Mouse (Mus musculus): Measurements from ENCODE around the gene Pmepa1. TPM values are rescaled to one million over a fixed set of nuclear protein-coding genes. Genes with fewer than 3 reads are reported as not detected.

Gene Pmepa1
- polyA plus RNA-seq, 1 experiment from 2014 or later: 9.0 TPM

- no peak within 1 kb of the TSS for H3K4me2 ChIP-seq
- ATAC-seq (ENCODE audit: insufficient read depth) (no peak), DNase-seq (no peak)
- H3K4me1 ChIP-seq (ENCODE audit: insufficient read depth): no peaks in the 10 kb centered on the region
- H3K36me3 ChIP-seq (ENCODE audit: insufficient read depth): no peaks in the 10 kb centered on the region
- WGBS: 64% methylated on average over 11 of the region's 11 CpGs
- no peaks in the 10 kb centered on the region for H3K27me3 ChIP-seq (ENCODE audit: insufficient read depth, low read length)
- no peak within 1 kb of the TSS for H3K4me3 ChIP-seq (ENCODE audit: low read depth, low read length)
- H3K9ac ChIP-seq: no peak within 1 kb of the TSS
- H3K27ac ChIP-seq (ENCODE audit: low read depth): no peak within 1 kb of the TSS
- no peak for TF ChIP-seq CTCF (IDR thresholded peaks at IDR 0.05; ENCODE audit: low read depth)
- H3K9me3 ChIP-seq (ENCODE audit: low read depth, low read length): no peaks in the 10 kb centered on the region
Observed at GRCm38 (mm10) chr2:173218416-173219141, 57.8 kb downstream of the Pmepa1 start, which contains the start of gene Zbp1. Zbp1 (minus strand) TSS chr2:173218923.

- no peak for DNase-seq
- H3K27ac ChIP-seq (ENCODE audit: low read depth): no peak overlapping the region
- H3K4me2 ChIP-seq: no peak overlapping the region
- H3K4me1 ChIP-seq (ENCODE audit: insufficient read depth): no peaks in the 10 kb centered on the region
- no peak for ATAC-seq (ENCODE audit: insufficient read depth)
- H3K27me3 ChIP-seq (ENCODE audit: insufficient read depth, low read length): no peaks in the 10 kb centered on the region
- H3K4me3 ChIP-seq (ENCODE audit: low read depth, low read length): no peak overlapping the region
- TF ChIP-seq CTCF (IDR thresholded peaks at IDR 0.05; ENCODE audit: low read depth): no peak
- H3K36me3 ChIP-seq (ENCODE audit: insufficient read depth): no peaks in the 10 kb centered on the region
- no peaks in the 10 kb centered on the region for H3K9me3 ChIP-seq (ENCODE audit: low read depth, low read length)
- H3K9ac ChIP-seq: no peak overlapping the region
- 91% methylated on average over 5 of the region's 5 CpGs for WGBS
Observed at GRCm38 (mm10) chr2:173217763-173218258, 58.5 kb downstream of the Pmepa1 start.

GRCm38 (mm10) chr2:173217246-173217645, 59.1 kb downstream of the Pmepa1 start:
- H3K4me3 ChIP-seq (ENCODE audit: low read depth, low read length): no peak overlapping the region
- DNase-seq (no peak), ATAC-seq (ENCODE audit: insufficient read depth) (no peak)
- no peaks in the 10 kb centered on the region for H3K9me3 ChIP-seq (ENCODE audit: low read depth, low read length)
- WGBS: 65% methylated on average over 3 of the region's 3 CpGs
- no peaks in the 10 kb centered on the region for H3K27me3 ChIP-seq (ENCODE audit: insufficient read depth, low read length)
- H3K27ac ChIP-seq (ENCODE audit: low read depth): no peak overlapping the region
- H3K36me3 ChIP-seq (ENCODE audit: insufficient read depth): no peaks in the 10 kb centered on the region
- no peaks in the 10 kb centered on the region for H3K4me1 ChIP-seq (ENCODE audit: insufficient read depth)
- TF ChIP-seq CTCF (IDR thresholded peaks at IDR 0.05; ENCODE audit: low read depth): no peak
- no peak overlapping the region for H3K9ac ChIP-seq
- no peak overlapping the region for H3K4me2 ChIP-seq

GRCm38 (mm10) chr2:173216840-173217239, 59.5 kb downstream of the Pmepa1 start:
- no peaks in the 10 kb centered on the region for H3K36me3 ChIP-seq (ENCODE audit: insufficient read depth)
- WGBS: 76% methylated on average over 7 of the region's 7 CpGs
- no peak overlapping the region for H3K4me3 ChIP-seq (ENCODE audit: low read depth, low read length)
- no peak overlapping the region for H3K4me2 ChIP-seq
- TF ChIP-seq CTCF (IDR thresholded peaks at IDR 0.05; ENCODE audit: low read depth): no peak
- no peaks in the 10 kb centered on the region for H3K27me3 ChIP-seq (ENCODE audit: insufficient read depth, low read length)
- no peak overlapping the region for H3K27ac ChIP-seq (ENCODE audit: low read depth)
- no peaks in the 10 kb centered on the region for H3K9me3 ChIP-seq (ENCODE audit: low read depth, low read length)
- no peak overlapping the region for H3K9ac ChIP-seq
- ATAC-seq (ENCODE audit: insufficient read depth): no peak
- H3K4me1 ChIP-seq (ENCODE audit: insufficient read depth): no peaks in the 10 kb centered on the region
- DNase-seq: no peak

GRCm38 (mm10) chr2:173212227-173212626, 64.1 kb downstream of the Pmepa1 start:
- DNase-seq (no peak), ATAC-seq (ENCODE audit: insufficient read depth) (no peak)
- H3K4me1 ChIP-seq (ENCODE audit: insufficient read depth): no peaks in the 10 kb centered on the region
- no peak overlapping the region for H3K9ac ChIP-seq
- no peaks in the 10 kb centered on the region for H3K9me3 ChIP-seq (ENCODE audit: low read depth, low read length)
- 68% methylated on average over 4 of the region's 4 CpGs for WGBS
- TF ChIP-seq CTCF (IDR thresholded peaks at IDR 0.05; ENCODE audit: low read depth): no peak
- H3K27me3 ChIP-seq (ENCODE audit: insufficient read depth, low read length): no peaks in the 10 kb centered on the region
- H3K36me3 ChIP-seq (ENCODE audit: insufficient read depth): no peaks in the 10 kb centered on the region
- H3K4me3 ChIP-seq (ENCODE audit: low read depth, low read length): no peak overlapping the region
- no peak overlapping the region for H3K4me2 ChIP-seq
- no peak overlapping the region for H3K27ac ChIP-seq (ENCODE audit: low read depth)

GRCm38 (mm10) chr2:173209091-173209815, 67.1 kb downstream of the Pmepa1 start:
- Histone ChIP-seq H3K36me3 (ENCODE audit: insufficient read depth) (no peaks in the 10 kb centered on the region), H3K4me2 (no peak overlapping the region), H3K4me1 (ENCODE audit: insufficient read depth) (no peaks in the 10 kb centered on the region), H3K27ac (ENCODE audit: low read depth) (no peak overlapping the region), H3K27me3 (ENCODE audit: insufficient read depth, low read length) (no peaks in the 10 kb centered on the region), H3K9ac (no peak overlapping the region), H3K9me3 (ENCODE audit: low read depth, low read length) (no peaks in the 10 kb centered on the region), H3K4me3 (ENCODE audit: low read depth, low read length) (no peak overlapping the region)
- DNase-seq (no peak), ATAC-seq (ENCODE audit: insufficient read depth) (no peak)
- 83% methylated on average over 7 of the region's 7 CpGs for WGBS
- TF ChIP-seq CTCF (IDR thresholded peaks at IDR 0.05; ENCODE audit: low read depth): no peak

- 92% methylated on average over 3 of the region's 3 CpGs for WGBS
- DNase-seq: no peak
- no peak for ATAC-seq (ENCODE audit: insufficient read depth)
Observed at GRCm38 (mm10) chr2:173207051-173207450, 69.3 kb downstream of the Pmepa1 start.

More at GRCm38 (mm10) chr2:173207051-173207450, 69.3 kb downstream of the Pmepa1 start:
- H3K4me1 ChIP-seq (ENCODE audit: insufficient read depth): no peaks in the 10 kb centered on the region
- no peak overlapping the region for H3K4me3 ChIP-seq (ENCODE audit: low read depth, low read length)
- no peak overlapping the region for H3K27ac ChIP-seq (ENCODE audit: low read depth)
- H3K27me3 ChIP-seq (ENCODE audit: insufficient read depth, low read length): no peaks in the 10 kb centered on the region
- H3K36me3 ChIP-seq (ENCODE audit: insufficient read depth): no peaks in the 10 kb centered on the region
- H3K9me3 ChIP-seq (ENCODE audit: low read depth, low read length): no peaks in the 10 kb centered on the region
- no peak for TF ChIP-seq CTCF (IDR thresholded peaks at IDR 0.05; ENCODE audit: low read depth)
- no peak overlapping the region for H3K4me2 ChIP-seq
- no peak overlapping the region for H3K9ac ChIP-seq
